Mouse (Mus musculus) lung, postnatal 14 days (tissue): ENCODE data around the gene Bach2.

Source experiments
- DNase-seq: peaks from one replicate; pipeline ENCODE4 v3.0.0; 2021

Gene Bach2

GRCm38 (mm10) chr4:32403506-32403905 is 164.9 kb downstream of the Bach2 start:
- DNase-seq, result no peak

GRCm38 (mm10) chr4:32405149-32405882 is 166.7 kb downstream of the Bach2 start:
- no peak for DNase-seq

DNA sequence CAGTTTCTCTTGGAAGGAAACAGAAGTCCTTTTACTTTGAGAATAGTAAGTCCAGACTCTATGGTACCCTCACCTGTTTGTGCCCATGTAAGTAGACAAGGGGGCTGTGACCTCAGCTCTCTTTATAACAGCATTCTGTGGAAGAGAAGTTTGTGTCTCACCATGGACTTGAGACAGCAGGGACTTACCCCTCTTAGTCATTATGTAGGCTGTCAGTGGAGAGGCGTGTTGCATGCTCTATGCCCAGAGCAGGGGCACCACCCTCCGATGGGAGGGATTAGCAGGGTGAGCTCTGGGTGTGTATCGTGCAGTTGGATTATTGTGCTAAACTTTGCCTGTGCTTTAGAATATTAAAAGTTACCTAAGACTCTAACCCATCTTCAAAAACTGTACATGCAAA is 167.4 kb downstream of the Bach2 start:
- no peak for DNase-seq

- no peak for DNase-seq
Measured at GRCm38 (mm10) chr4:32408535-32408934, 169.9 kb downstream of the Bach2 start.

GRCm38 (mm10) chr4:32409116-32409880 is 170.7 kb downstream of the Bach2 start:
- DNase-seq, result no peak

DNA sequence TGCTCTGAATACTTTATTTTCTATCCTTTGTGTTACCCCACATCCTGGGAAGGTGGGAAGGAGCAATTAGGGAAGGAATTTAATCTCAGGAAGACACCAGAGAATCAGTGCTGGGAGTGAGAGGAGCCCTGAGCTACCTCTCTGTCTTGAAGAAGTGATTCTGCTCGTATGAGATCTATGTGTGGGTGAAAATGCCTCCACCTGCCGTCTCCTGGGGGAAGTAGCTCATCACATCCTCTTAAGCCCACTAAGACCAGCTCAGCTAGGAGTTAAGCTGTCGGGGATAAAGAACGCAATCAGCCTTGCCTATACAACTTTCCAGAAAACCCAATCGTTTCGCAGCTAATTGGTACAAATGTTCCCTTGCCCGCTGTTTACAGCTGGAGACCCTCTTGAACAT is 174.5 kb downstream of the Bach2 start:
- no peak for DNase-seq

GRCm38 (mm10) chr4:32413505-32413904 is 174.9 kb downstream of the Bach2 start:
- no peak for DNase-seq

- no peak for DNase-seq
Measured at GRCm38 (mm10) chr4:32414959-32415358, 176.4 kb downstream of the Bach2 start.

DNA sequence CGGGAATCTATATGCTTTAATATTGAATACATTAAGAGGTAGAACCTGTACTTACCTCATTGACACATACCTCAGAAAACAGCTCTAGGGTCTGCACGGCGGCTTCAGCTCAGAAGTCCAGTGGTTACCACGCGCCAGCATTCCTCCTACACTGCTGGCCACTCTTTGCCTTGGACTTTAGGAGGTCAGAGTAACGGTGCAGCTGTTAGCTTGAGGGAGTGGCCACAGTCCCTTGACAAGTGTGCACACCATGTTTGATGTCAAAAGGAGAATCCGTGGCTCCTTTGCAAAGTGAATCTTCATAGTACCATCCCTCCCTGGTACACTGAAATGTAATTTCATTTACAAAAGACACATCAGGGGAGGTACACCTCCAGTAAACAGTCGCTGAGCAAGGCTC is 179.3 kb downstream of the Bach2 start:
- DNase-seq, result no peak

GRCm38 (mm10) chr4:32421570-32421969 is 183.0 kb downstream of the Bach2 start:
- no peak for DNase-seq

- no peak for DNase-seq
Measured at GRCm38 (mm10) chr4:32422427-32422826, 183.8 kb downstream of the Bach2 start.

DNA sequence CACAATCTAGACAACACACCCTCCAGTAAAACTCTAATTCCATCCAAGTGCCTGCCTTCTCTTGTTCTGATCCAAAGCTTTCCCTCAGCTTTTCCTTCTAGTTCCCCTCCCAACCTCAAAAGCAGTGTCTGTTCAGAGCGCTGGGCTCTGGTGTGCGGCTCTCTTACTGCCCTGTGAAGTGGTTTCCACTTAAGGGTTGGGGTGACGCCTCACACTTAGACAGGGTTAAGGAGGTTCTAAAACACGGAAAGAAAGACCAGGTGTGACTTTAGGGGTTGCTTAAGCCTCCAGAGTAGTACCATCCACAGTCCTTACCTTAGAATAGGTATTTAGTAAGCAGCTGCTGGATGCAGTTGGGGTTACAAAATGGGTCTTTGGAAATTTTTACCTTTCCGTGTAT is 185.1 kb downstream of the Bach2 start:
- DNase-seq, result no peak

DNA sequence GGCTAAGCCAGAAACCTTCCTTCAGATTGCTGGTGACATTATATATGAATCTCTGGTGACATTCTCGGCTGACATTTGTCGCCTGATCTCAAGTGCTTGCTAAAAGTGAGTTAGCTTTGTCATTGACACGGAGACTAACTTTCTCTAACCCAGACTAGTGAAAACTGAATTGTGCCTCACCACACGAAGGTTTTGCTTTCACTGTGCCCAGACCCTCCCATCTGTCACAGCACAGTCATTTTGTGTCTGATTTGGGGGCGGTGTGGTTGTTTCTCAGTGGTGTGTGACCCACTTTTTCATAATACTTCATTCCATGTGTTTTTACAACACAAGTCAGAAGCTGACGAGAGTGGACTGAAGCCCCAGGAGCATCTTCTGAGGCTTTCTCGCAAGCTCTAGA is 185.8 kb downstream of the Bach2 start:
- DNase-seq, result no peak

DNA sequence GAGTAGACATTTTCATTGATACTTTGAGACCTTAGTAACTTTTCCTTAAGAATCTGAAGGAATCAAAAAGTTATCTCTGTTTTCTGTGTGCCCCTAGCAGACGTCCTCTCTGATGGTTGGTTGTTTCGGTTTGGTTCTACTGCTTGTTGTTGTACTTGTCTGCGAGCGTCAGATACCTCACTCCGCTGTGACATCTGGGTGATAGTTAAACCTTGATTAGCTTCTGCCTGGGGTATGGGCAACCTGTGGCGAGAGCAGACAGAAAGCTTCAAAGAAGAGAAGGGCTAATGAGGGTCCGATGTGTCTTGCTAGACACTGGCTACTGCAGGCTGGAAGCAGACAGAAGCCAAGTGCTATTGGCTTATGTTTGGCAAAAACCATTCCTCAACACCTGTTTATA is 186.5 kb downstream of the Bach2 start:
- no peak for DNase-seq

- DNase-seq, result no peak
Measured at GRCm38 (mm10) chr4:32425641-32426040, 187.0 kb downstream of the Bach2 start.

GRCm38 (mm10) chr4:32426779-32427577 is 188.4 kb downstream of the Bach2 start:
- no peak for DNase-seq

GRCm38 (mm10) chr4:32428738-32429137 is 190.1 kb downstream of the Bach2 start:
- no peak for DNase-seq

DNA sequence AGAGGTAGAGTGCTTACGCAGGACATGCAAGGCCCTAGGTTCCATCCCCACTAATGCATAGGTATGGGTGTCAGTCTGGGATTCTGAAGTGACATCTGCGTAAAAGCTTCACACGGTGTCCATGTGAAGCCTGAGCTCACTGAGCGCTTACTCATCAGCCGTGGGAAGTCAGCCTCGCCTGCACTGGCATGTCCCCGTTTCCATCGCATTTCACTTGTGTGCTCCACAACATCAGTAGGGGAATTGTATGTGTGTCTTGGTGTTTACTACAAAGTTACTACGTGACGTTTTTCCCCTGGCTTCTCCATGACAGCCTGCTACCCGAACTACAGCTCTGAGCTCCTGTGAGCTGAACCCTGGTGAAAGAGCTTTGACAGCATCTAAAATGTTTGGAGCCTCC is 191.5 kb downstream of the Bach2 start:
- DNase-seq, result no peak

GRCm38 (mm10) chr4:32430981-32431380 is 192.4 kb downstream of the Bach2 start:
- no peak for DNase-seq

- no peak for DNase-seq
Measured at GRCm38 (mm10) chr4:32432271-32432781, 193.7 kb downstream of the Bach2 start.

DNA sequence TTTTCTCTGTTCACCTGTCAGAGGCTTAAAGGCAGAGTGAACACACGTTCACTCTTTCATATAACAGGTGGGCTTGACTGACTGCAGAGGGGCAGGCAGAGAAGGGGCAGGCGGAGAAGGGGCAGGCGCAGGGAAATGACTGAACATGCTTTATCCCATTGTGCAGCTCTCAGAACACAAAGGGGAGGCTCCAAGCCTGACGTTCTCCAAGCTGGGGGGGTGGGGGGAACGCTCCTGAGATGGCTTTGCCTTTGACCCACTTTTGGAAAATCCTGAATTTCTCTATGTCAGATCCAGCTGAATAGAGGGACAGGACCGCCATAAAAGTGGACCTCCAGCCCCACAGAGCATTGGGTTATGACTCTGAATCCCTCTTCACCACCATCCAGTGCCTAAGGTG is 194.3 kb downstream of the Bach2 start:
- DNase-seq, result no peak

DNA sequence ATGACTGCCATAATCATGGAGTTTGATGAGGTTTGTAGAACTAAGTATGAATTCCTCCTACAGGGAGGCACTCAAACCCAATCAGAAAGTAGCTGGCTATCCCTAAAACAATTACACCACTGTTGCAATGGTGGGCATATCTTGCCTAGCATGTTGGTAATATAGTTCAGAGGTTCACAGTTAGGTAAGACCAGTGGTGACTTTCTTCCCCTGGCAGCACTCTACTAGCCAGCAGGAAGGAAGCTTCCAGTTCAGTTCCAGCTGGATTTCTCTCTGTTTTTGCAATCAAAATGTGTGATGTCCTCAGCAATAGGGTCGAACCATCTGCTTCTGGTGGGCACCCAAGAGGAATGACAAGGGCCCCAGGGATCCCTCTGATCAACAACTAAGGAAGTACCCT is 196.0 kb downstream of the Bach2 start:
- DNase-seq, result no peak

DNA sequence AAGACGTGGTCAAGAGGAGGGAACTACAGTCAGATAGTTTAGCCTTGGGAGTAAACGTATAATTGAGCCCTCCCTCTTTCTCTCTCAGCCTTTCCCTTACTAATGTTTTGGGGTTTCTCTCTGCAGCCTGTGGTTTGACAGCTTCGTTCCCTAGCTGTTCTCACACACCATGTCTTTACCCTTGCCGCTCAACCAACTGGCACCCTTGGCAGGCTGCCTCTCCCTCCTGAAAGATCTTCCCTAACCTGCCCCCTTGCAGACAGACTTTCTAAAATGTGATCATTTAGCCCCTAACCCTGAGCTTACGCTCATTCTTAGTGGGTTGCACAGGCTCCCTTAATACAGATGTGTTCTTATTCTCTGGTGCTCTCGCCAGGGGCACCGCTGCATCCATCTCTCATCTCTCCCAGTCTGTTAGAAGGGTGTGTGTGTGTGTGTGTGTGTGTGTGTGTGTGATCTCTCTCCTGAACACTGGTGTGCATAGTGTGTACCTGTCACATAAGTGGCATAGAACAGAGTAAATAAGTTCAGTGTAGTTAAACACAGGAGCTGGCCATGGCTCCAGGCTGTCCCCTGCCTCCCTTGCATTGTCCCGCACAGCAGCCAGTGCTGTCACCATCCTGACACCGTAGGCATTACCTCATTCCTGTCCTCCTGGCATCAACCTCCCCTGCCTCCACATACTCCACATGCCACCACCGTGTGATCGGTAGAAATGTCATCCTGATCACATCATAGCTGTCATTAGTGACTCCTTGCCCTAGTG is 201.6 kb downstream of the Bach2 start:
- no peak for DNase-seq
